Comparison of ENCODE assay signal across 22 mouse cellular contexts in genomic region chr12:108368921-108369320, GRCm38 (mm10). TPM values are rescaled to one million over a fixed set of nuclear protein-coding genes. Genes with fewer than 3 reads are reported as not detected.
A peak's percentile ranks its signal among the peaks of the same experiment; 100 is the strongest.
DNase-seq lines count a peak whose midpoint lies in the region; ATAC-seq lines count a peak whose summit lies in the region.
"Had no signal": no experiment of that assay in that cellular context is flagged by ENCODE, and none has a peak within 500 bp of the region (broad histone marks: within the 10 kb centered on the region; RNA-seq: fewer than 3 reads in every experiment).

No protein-coding gene starts in this region.

- H3K4me1 ChIP-seq in kidney, embryonic 14.5 days (ENCODE audit: control insufficient read depth, insufficient read depth, low read length): peaks cover 23% of the 10 kb centered on the region
- peaks cover 66% of the 10 kb centered on the region for H3K4me1 ChIP-seq in limb, embryonic 10.5 days

- ATAC-seq in kidney, embryonic 14.5 days (ENCODE audit: low FRiP score, low TSS enrichment): no peak
- ATAC-seq: intestine, embryonic 15.5 days; midbrain, embryonic 16.5 days had no signal

- DNase-seq in heart, adult 11 months: peak; percentile 91
- DNase-seq in heart, postnatal 25 days (ENCODE audit: low spot score): no peak
- no peak for DNase-seq in kidney, adult 18-20 months
- DNase-seq in lung, postnatal 10 days: peak; percentile 35
- no peak for DNase-seq in lung, postnatal 36 days
- no peak for DNase-seq in limb, embryonic 10.5 days (ENCODE audit: low spot score)
- no peak for DNase-seq in liver
- DNase-seq: adrenal gland, postnatal 25 days; cerebellum, adult 9-11 months; heart, postnatal 14 days; left cerebral cortex, postnatal 4 days; lung, postnatal 4 days; right cerebral cortex, postnatal 4 days; thymus, postnatal 25 days had no signal

- H3K4me2 ChIP-seq in kidney, embryonic 14.5 days (replicated peaks; ENCODE audit: low read depth, low read length): no peak overlapping the region
- H3K4me2 ChIP-seq: heart, embryonic 12.5 days; hindbrain, embryonic 15.5 days; intestine, embryonic 15.5 days; neural tube, embryonic 13.5 days had no signal

- H3K27ac ChIP-seq in kidney, embryonic 14.5 days (ENCODE audit: low read depth, low read length): 0 out of 2 replicates have a peak overlapping the region, but pooled peaks have one; percentile 1
- peak overlapping the region; percentile 72 for H3K27ac ChIP-seq in limb, embryonic 10.5 days
- H3K27ac ChIP-seq: hindbrain, embryonic 15.5 days; intestine, embryonic 15.5 days; neural tube, embryonic 13.5 days had no signal

- no peaks in the 10 kb centered on the region for H3K9me3 ChIP-seq in kidney, embryonic 14.5 days (ENCODE audit: control insufficient read depth, low read length)
- no peaks in the 10 kb centered on the region for H3K9me3 ChIP-seq in limb, embryonic 10.5 days (replicated peaks)
- H3K9me3 ChIP-seq: heart, embryonic 12.5 days; hindbrain, embryonic 15.5 days; intestine, embryonic 15.5 days; neural tube, embryonic 13.5 days had no signal

- intact Hi-C loops in heart, postnatal 25 days (cut with DNase I): no loop called here

- no peak overlapping the region for H3K9ac ChIP-seq in kidney, embryonic 14.5 days (ENCODE audit: low read depth, low read length)
- H3K9ac ChIP-seq: heart, embryonic 12.5 days; hindbrain, embryonic 15.5 days; intestine, embryonic 15.5 days; neural tube, embryonic 13.5 days had no signal

- no peaks in the 10 kb centered on the region for H3K27me3 ChIP-seq in kidney, embryonic 14.5 days (ENCODE audit: control insufficient read depth, insufficient read depth, low read length)
- H3K27me3 ChIP-seq in limb, embryonic 10.5 days (ENCODE audit: low read depth, poor library complexity, severe bottlenecking): no peaks in the 10 kb centered on the region; the same call in 1 of the 2 replicates
- H3K27me3 ChIP-seq: heart, embryonic 12.5 days; hindbrain, embryonic 15.5 days; intestine, embryonic 15.5 days; neural tube, embryonic 13.5 days had no signal

- 53% methylated on average over 5 of the region's 5 CpGs for whole genome bisulfite sequencing in kidney, embryonic 14.5 days
- 67% methylated on average over 5 of the region's 5 CpGs for WGBS in limb, embryonic 10.5 days

- H3K36me3 ChIP-seq in kidney, embryonic 14.5 days (ENCODE audit: control insufficient read depth, insufficient read depth, low read length): no peaks in the 10 kb centered on the region
- H3K36me3 ChIP-seq in limb, embryonic 10.5 days: no peaks in the 10 kb centered on the region
- H3K36me3 ChIP-seq: heart, embryonic 12.5 days; hindbrain, embryonic 15.5 days; intestine, embryonic 15.5 days; neural tube, embryonic 13.5 days had no signal

- H3K4me3 ChIP-seq in kidney, embryonic 14.5 days (ENCODE audit: low read length): no peak overlapping the region
- H3K4me3 ChIP-seq in limb, embryonic 10.5 days: no peak overlapping the region
- H3K4me3 ChIP-seq: heart, embryonic 12.5 days; hindbrain, embryonic 15.5 days; intestine, embryonic 15.5 days; myocyte; neural tube, embryonic 13.5 days had no signal

RNA-seq across cellular contexts. Expression of gene Eml1, which starts 1.8 kb away (rescaled TPM):
- 10 to 100 TPM; 76.4 to 78.6 TPM for total RNA-seq in heart, postnatal 25 days (2021)
- 31.3 and 56.5 TPM in 2 replicates for polyA plus RNA-seq in kidney, embryonic 14.5 days (2014; fragmentation: Nextera tagmentation; extraction: Ambion mirVana)
- polyA plus RNA-seq in limb, embryonic 10.5 days (2016; fragmentation: Nextera tagmentation; extraction: Ambion mirVana): 47.1 and 64.7 TPM in 2 replicates
- total RNA-seq: megakaryocyte-erythroid progenitor cell, adult 5-6 weeks had no signal

RNA-seq across cellular contexts. Expression of gene Cyp46a1, which starts 34.7 kb away (rescaled TPM):
- under 1 TPM; 0.31 to 0.36 TPM for total RNA-seq in heart, postnatal 25 days (2021)
- 4.7 and 5.8 TPM in 2 replicates for polyA plus RNA-seq in kidney, embryonic 14.5 days (2014; fragmentation: Nextera tagmentation; extraction: Ambion mirVana)
- 1.9 and 2.0 TPM in 2 replicates for polyA plus RNA-seq in limb, embryonic 10.5 days (2016; fragmentation: Nextera tagmentation; extraction: Ambion mirVana)

Comparison
In these comparisons a context has a peak if more than half of its experiments do, and no peak if none do; other contexts are left out.
1. DNase-seq: peak in heart, adult 11 months (single experiment) and lung, postnatal 10 days (single experiment); none in heart, postnatal 25 days (single experiment), kidney, adult 18-20 months (single experiment), lung, postnatal 36 days (single experiment), limb, embryonic 10.5 days (single experiment) and liver (single experiment).